Mouse (Mus musculus): ENCODE data around the gene Calm3. TPM values are rescaled to one million over a fixed set of nuclear protein-coding genes. Genes with fewer than 3 reads are reported as not detected.
A peak's percentile ranks its signal among the peaks of the same experiment; 100 is the strongest.

Gene Calm3
- polyA plus RNA-seq, 1 experiment = 210 TPM

DNA sequence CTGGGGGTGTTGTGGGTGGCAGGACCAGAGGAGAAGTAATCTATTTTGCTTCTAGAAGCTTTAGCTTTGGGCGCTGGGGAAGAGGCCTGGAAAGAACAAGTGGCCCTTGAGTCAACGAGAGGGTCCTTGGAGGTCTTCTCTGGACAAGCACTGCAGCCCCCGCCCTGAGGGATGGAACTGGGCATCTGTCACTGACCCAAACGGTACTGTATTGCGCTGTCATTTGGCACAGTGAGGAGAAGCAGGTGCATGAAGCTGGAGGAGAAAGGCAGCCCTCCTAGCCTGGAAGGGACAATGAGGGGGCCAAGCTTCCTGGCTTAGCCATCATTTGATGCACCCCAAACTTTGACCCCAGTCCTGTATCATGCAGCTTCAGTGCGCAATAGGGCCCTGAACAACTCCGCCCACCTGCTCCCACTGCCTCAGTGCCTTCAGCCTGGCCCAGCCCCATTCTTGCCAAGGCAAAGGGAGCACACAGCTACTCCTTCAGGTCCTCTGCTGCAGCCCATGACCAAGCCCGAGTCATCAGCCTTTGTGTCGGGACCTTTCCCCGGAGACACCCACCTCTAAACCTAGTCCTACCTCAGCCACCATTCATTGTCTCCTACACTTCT is 1.4 kb downstream of the Calm3 start:
- H3K4me3 ChIP-seq (ENCODE audit: insufficient read depth, low read depth, low read length) = peak overlapping the region; percentile 91
- no peak overlapping the region for H3K27ac ChIP-seq (replicated peaks; ENCODE audit: low read depth, low read length)
- peaks cover 7% of the 10 kb centered on the region for H3K4me1 ChIP-seq (ENCODE audit: control insufficient read depth, insufficient read depth, insufficient read length, low read length)

DNA sequence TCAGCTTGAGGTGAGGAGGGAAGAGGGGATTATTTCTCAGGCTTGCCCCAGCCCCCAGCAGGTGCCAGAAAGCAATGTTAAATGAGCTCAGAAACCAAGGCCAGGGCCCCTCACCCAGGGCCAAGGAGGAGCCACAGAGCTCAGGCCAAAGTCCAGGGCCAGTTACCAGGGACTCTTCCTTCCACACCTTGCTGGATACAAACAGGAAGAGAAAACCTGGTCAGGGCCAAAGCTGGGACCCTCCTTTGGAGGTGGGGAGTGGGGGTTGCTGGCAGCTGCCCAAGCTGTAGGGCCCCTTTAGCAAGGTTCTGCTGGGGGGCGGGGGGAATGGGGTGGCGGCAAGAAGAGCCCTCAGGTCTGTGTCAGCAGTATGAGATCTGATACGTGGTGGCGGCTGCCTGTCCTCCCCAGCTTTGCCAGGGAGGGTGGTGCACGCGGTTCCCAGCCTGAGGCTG is 2.0 kb downstream of the Calm3 start:
- 0 out of 2 replicates have a peak overlapping the region, but pooled peaks have one; percentile 33 for H3K4me3 ChIP-seq (ENCODE audit: insufficient read depth, low read depth, low read length)
- peaks cover 7% of the 10 kb centered on the region for H3K4me1 ChIP-seq (ENCODE audit: control insufficient read depth, insufficient read depth, insufficient read length, low read length)
- H3K27ac ChIP-seq (replicated peaks; ENCODE audit: low read depth, low read length) = no peak overlapping the region

DNA sequence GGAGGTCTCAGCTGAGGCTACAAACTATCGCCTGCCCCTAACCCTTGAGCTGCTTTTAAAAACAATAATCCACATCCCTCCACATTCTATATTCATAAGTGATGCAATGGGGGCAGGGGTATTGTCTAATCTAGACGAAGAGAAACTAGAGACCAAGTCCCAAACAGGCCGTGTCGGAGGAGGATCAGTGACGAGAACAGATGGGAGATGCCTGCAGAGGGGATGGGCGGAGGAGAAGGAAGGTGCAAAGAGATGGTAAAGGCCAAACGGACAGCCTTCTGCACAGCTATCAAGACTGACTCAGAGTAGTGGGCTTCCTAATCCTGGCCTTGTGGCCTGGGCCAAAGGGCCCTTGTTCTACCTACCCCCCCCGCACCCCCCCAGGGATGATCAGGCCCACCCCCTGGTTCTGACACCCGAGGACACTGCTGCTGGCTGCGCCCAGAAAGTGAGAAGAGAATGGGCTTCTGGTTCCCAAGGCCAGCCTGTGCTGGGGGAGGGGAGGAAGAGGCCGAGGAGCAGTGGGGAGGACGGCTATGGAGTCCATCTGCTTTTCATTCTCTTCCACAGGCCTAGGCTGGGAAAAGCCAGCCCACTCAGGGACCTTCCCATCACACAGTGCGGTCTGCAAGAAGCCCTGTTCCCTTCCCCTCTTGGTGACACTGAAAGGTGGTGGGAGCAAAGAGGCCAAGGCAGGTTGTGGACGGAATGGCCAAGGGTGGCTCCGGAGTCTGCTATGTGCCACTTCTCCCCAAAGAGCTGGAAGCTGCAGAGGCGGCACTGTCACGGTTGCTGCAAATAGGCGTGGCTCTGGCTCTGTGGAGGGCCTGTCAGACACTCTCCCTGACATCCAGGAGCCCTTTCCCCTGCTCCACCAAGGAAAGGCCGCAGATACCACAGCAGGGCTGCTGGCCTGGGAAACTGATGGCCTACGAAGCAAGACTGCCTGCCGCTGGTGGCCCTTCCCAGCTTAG is 2.8 kb downstream of the Calm3 start:
- H3K4me1 ChIP-seq (ENCODE audit: control insufficient read depth, insufficient read depth, insufficient read length, low read length) = peaks cover 7% of the 10 kb centered on the region
- H3K4me3 ChIP-seq (ENCODE audit: insufficient read depth, low read depth, low read length) = peak overlapping the region; percentile 33
- no peak overlapping the region for H3K27ac ChIP-seq (replicated peaks; ENCODE audit: low read depth, low read length)

DNA sequence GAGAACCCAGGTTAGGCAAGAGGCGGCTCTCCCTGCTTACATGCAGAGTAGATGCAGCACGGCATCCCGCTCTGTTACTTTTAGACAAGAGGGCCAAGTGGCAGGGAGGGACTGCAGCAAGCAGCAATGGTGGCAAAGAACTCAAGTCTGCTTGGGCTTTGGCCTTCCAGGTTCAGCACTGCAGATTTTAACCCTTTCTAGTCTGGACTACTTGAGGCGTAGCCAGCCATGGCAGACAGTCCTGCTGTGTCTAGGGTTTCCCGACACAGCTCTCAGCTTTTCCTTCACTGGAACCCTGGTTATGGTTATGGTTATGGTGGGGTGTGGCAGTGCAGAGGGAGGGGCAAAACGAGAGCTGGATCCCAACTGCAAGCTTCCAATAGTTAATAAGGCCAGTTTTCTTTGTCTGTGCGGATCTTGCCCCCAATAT is 3.7 kb downstream of the Calm3 start:
- no peak overlapping the region for H3K4me3 ChIP-seq (ENCODE audit: insufficient read depth, low read depth, low read length)
- H3K27ac ChIP-seq (replicated peaks; ENCODE audit: low read depth, low read length) = no peak overlapping the region
- peaks cover 7% of the 10 kb centered on the region for H3K4me1 ChIP-seq (ENCODE audit: control insufficient read depth, insufficient read depth, insufficient read length, low read length)

- peaks cover 7% of the 10 kb centered on the region for H3K4me1 ChIP-seq (ENCODE audit: control insufficient read depth, insufficient read depth, insufficient read length, low read length)
- H3K27ac ChIP-seq (replicated peaks; ENCODE audit: low read depth, low read length) = no peak overlapping the region
- no peak overlapping the region for H3K4me3 ChIP-seq (ENCODE audit: insufficient read depth, low read depth, low read length)
Observed at GRCm38 (mm10) chr7:16919395-16920149, 4.3 kb downstream of the Calm3 start.

DNA sequence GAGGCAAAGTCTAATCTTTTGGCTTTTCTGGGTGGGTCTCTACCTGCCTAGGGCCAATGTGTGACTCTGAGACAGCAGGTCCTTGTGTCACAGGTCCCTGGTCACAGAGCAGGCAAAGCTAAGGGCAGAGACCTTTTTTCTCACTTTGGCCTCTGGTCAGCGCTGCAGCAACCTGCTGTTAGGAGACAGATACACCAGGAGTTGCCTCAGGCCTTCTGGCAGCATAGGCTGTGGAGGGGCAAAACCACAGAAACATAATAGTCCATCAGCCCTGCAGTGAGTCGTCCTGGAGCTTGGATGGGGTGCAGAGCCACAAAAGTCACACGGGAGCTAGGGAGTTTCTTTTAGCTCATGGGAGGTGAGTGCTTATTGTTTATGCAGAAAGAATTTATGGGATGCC is 5.2 kb downstream of the Calm3 start:
- peaks cover 7% of the 10 kb centered on the region for H3K4me1 ChIP-seq (ENCODE audit: control insufficient read depth, insufficient read depth, insufficient read length, low read length)
- H3K27ac ChIP-seq (replicated peaks; ENCODE audit: low read depth, low read length) = no peak overlapping the region
- no peak overlapping the region for H3K4me3 ChIP-seq (ENCODE audit: insufficient read depth, low read depth, low read length)

DNA sequence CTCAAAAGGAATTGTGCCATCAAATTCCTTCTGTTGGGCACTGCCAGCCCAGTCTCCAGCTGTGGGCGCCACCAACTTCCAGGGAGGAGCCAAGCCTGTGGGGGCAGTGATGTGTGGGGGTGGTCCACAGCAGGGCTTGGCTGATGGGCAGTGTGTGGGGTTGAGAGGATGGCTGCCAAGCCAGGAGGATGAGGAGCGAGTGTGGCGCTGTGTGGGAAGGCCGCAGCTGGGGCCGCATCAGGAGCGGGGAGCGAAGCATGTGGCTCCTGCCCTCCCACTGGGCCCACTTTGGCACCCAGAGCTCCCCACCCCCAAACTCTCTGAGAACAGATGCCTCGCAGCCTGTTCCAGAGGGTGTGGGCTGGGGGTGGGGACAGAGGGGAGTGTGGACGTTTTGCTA is 5.9 kb downstream of the Calm3 start:
- Histone ChIP-seq H3K4me1 (ENCODE audit: control insufficient read depth, insufficient read depth, insufficient read length, low read length) (peaks cover 7% of the 10 kb centered on the region), H3K4me3 (ENCODE audit: insufficient read depth, low read depth, low read length) (no peak overlapping the region), H3K27ac (replicated peaks; ENCODE audit: low read depth, low read length) (no peak overlapping the region)

- no peak overlapping the region for H3K27ac ChIP-seq (replicated peaks; ENCODE audit: low read depth, low read length)
- H3K4me3 ChIP-seq (ENCODE audit: insufficient read depth, low read depth, low read length) = no peak overlapping the region
- peaks cover 5% of the 10 kb centered on the region for H3K4me1 ChIP-seq (ENCODE audit: control insufficient read depth, insufficient read depth, insufficient read length, low read length)
Observed at GRCm38 (mm10) chr7:16917447-16917846, 6.5 kb downstream of the Calm3 start.

DNA sequence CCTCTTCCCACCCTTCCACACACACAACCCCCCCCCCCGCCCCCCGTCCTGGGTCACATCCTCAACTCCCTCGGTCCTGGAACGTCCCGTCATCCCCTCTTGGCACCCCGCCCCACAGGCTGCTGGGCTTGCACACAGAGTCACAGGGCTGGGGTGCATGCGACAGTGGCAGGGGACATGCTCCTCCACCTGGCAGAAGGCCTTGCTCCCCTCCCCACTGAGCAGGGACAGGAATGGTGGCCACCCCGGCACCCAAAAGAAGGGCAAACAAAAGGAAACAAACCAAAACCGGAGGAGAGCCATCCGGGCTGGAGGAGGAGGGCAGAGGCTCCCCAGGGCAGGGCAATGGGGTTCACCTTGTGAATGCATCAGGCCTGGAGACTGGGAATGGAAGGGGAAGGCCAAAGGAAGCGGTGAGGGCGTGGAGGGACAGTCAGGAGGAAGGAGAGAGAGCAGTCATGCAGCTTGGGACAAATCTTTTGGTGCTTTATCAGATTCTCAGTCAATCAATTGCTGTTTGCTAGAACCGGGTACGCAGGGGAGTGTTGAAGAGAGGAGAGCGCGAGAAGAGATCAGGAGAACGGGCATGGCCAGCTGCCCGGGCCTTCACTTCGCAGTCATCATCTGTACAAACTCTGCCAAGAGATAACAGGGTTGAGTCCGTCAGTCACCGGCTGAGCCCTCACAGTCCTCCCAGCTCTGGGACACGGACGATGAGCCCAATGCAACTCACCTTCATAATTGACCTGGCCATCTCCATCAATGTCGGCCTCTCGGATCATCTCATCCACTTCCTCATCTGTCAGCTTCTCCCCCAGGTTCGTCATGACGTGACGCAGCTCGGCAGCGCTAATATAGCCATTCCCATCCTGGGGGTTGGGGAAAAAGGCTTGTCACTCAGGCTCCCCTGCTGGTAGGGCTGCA is 7.3 kb downstream of the Calm3 start:
- Histone ChIP-seq H3K4me3 (ENCODE audit: insufficient read depth, low read depth, low read length) (no peak overlapping the region), H3K4me1 (ENCODE audit: control insufficient read depth, insufficient read depth, insufficient read length, low read length) (peaks cover 3% of the 10 kb centered on the region; the same call in 1 of the 2 replicates)

GRCm38 (mm10) chr7:16915461-16916340 is 8.2 kb downstream of the Calm3 start:
- no peaks in the 10 kb centered on the region; the same call in 1 of the 2 replicates for H3K4me1 ChIP-seq (ENCODE audit: control insufficient read depth, insufficient read depth, insufficient read length, low read length)

More for the DNA sequence above, 7.3 kb downstream of the Calm3 start:
- H3K27ac ChIP-seq (replicated peaks; ENCODE audit: low read depth, low read length) = no peak overlapping the region

GRCm38 (mm10) chr7:16914453-16915343 is 9.2 kb downstream of the Calm3 start:
- H3K4me3 ChIP-seq (ENCODE audit: insufficient read depth, low read depth, low read length) = no peak overlapping the region
- no peak overlapping the region for H3K27ac ChIP-seq (replicated peaks; ENCODE audit: low read depth, low read length)
- no peaks in the 10 kb centered on the region; the same call in 1 of the 2 replicates for H3K4me1 ChIP-seq (ENCODE audit: control insufficient read depth, insufficient read depth, insufficient read length, low read length)

More at GRCm38 (mm10) chr7:16915461-16916340, 8.2 kb downstream of the Calm3 start:
- Histone ChIP-seq H3K4me3 (ENCODE audit: insufficient read depth, low read depth, low read length) (no peak overlapping the region), H3K27ac (replicated peaks; ENCODE audit: low read depth, low read length) (no peak overlapping the region)

- H3K27ac ChIP-seq (replicated peaks; ENCODE audit: low read depth, low read length) = no peak overlapping the region
Observed at GRCm38 (mm10) chr7:16913806-16914452, 10.0 kb downstream of the Calm3 start.

More at GRCm38 (mm10) chr7:16913806-16914452, 10.0 kb downstream of the Calm3 start:
- Histone ChIP-seq H3K4me1 (ENCODE audit: control insufficient read depth, insufficient read depth, insufficient read length, low read length) (no peaks in the 10 kb centered on the region; the same call in 1 of the 2 replicates), H3K4me3 (ENCODE audit: insufficient read depth, low read depth, low read length) (no peak overlapping the region)

Data from brown adipose tissue, adult 24 weeks (tissue).